Mouse (Mus musculus) thymus, adult 2 months (tissue): ENCODE data around the gene Ptpn1. TPM values are rescaled to one million over a fixed set of nuclear protein-coding genes. Genes with fewer than 3 reads are reported as not detected.

Experiments used
- DNase-seq: peaks from one replicate; pipeline ENCODE4 v3.0.0; 2021
- H3K27ac ChIP-seq: fragments of 200-500 bp; 2 replicates; pipeline ENCODE4 v1.5.1; 2012; ENCODE audit warnings: low read length, control low read depth; ENCODE audit not compliant: control insufficient read depth, insufficient read depth
- H3K27me3 ChIP-seq: fragments of 200-500 bp; 2 replicates; pipeline ENCODE4 v1.6.1; 2012; ENCODE audit warnings: mild to moderate bottlenecking, low read length, moderate library complexity, mixed read lengths; ENCODE audit not compliant: control insufficient read depth, insufficient read depth
- H3K36me3 ChIP-seq: fragments of 200-500 bp; 2 replicates; pipeline ENCODE4 v1.6.1; 2012; ENCODE audit warnings: mild to moderate bottlenecking, low read length, moderate library complexity; ENCODE audit not compliant: control insufficient read depth, insufficient read depth
- H3K4me1 ChIP-seq: fragments of 200-500 bp; replicated peaks from 2 replicates; pipeline ENCODE4 v1.6.1; 2012; ENCODE audit warnings: low read length; ENCODE audit not compliant: control insufficient read depth, insufficient read depth
- H3K4me3 ChIP-seq: fragments of 200-500 bp; 2 replicates; pipeline ENCODE4 v1.5.1; 2012; ENCODE audit warnings: mild to moderate bottlenecking, low read length, control low read depth, moderate library complexity; ENCODE audit not compliant: control insufficient read depth, insufficient read depth
- CTCF ChIP-seq: fragments of 200-500 bp; IDR thresholded peaks from 2 replicates; pipeline ENCODE4 v1.5.1; 2012; ENCODE audit warnings: mild to moderate bottlenecking, control low read depth, low read length, moderate library complexity, borderline replicate concordance; ENCODE audit not compliant: control insufficient read depth, poor library complexity, insufficient read depth; ENCODE audit errors: extremely low read depth
- POLR2A ChIP-seq: fragments of 200-500 bp; IDR thresholded peaks from 2 replicates; pipeline ENCODE4 v1.6.1; 2012; ENCODE audit warnings: mild to moderate bottlenecking, low read length, control low read depth, moderate library complexity; ENCODE audit not compliant: control insufficient read depth, poor library complexity, insufficient read depth; ENCODE audit errors: extremely low read depth
- WGBS: fragments of 180-500 bp; shearing (Covaris S2); methylation state at CpG from one replicate; pipeline ENCODE4 v1.1.7; 2018; 5-methylcytosine and 5-hydroxymethylcytosine counted together
- polyA plus RNA-seq: library from polyadenylated mRNA; depleted of rRNA; stranded (reverse); fragments of >200 nt; gene quantifications from 2 replicates; pipeline ENCODE4 v1.2.3, GENCODE M21; 2012

The Ptpn1 gene
- polyA plus RNA-seq, 1 experiment, result 97.8 TPM

DNA sequence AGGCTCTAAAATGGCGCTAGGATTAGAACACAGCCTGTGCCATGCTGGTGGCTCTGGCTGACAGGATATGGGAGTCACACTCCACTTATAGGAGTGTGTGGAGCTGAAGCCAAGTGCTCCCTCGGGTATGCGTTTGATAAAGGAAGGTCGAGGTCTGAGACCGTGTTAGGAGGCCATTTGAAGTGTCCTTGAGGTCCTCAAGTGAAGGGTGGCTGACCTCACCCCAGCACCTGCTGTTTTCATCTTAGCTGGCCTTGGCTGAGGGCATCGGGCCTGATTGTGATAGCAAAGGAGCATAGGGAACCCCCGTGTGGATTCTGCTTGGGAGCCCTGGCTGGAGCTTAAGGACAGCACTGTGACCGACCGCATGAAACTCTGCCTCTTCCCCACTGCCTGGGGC, 32.5 kb downstream of the Ptpn1 start:
- TF ChIP-seq POLR2A, result no peak
- no peak for TF ChIP-seq CTCF
- Histone ChIP-seq H3K27ac (no peak overlapping the region), H3K4me3 (no peak overlapping the region), H3K36me3 (peaks cover 50% of the 10 kb centered on the region), H3K27me3 (no peaks in the 10 kb centered on the region), H3K4me1 (peaks cover 7% of the 10 kb centered on the region)
- WGBS, result 97% methylated on average over 9 of the region's 9 CpGs
- DNase-seq, result no peak

DNA sequence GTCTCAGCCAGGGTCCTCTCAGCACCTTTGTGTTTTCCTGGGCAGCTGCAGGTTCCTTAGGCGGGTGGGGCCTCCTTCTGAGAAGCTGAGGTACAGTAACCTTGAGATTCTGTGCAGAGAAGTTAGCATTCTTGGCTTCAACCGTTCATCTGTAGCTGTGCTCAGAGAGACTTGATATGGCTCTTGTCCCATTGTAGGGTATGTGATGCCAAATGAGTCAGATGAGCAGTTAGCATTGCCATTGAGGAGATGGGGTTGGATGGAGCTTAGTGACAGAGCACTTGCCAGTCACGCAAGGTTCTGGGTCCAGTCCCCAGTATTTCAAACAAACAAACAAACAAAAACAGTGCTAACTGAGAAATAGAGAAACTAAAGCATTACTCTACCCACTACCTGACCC, 34.1 kb downstream of the Ptpn1 start:
- TF ChIP-seq POLR2A (no peak), CTCF (no peak)
- 94% methylated on average over 3 of the region's 3 CpGs for WGBS
- no peak overlapping the region for H3K4me3 ChIP-seq
- H3K27ac ChIP-seq, result no peak overlapping the region
- no peaks in the 10 kb centered on the region for H3K4me1 ChIP-seq
- peaks cover 53% of the 10 kb centered on the region for H3K36me3 ChIP-seq
- no peaks in the 10 kb centered on the region for H3K27me3 ChIP-seq
- DNase-seq, result no peak

DNA sequence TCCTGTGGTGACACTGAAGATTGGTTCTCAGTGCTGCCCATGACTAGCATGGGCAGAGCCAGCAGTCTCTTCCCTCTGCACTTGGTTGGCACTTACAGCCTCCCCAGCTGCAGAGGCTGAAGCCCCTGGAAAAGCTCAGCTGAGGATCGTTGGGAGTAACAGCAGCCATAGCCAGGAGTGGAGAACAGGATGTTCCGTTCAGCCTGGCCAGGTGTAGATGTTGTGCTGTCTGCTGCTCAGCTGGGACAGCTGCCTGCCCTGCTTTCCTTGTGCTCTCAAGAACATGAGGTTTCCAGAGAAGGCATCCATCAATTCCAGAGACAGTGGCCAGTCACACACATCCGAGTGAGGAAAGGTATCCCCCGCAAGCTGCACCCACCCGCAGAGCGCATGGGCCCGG, 36.6 kb downstream of the Ptpn1 start:
- peaks cover 56% of the 10 kb centered on the region for H3K36me3 ChIP-seq
- no peak for TF ChIP-seq POLR2A
- TF ChIP-seq CTCF, result no peak
- no peak overlapping the region for H3K27ac ChIP-seq
- DNase-seq, result no peak
- no peaks in the 10 kb centered on the region for H3K27me3 ChIP-seq
- WGBS, result 97% methylated on average over 7 of the region's 7 CpGs
- no peaks in the 10 kb centered on the region for H3K4me1 ChIP-seq
- H3K4me3 ChIP-seq, result no peak overlapping the region

DNA sequence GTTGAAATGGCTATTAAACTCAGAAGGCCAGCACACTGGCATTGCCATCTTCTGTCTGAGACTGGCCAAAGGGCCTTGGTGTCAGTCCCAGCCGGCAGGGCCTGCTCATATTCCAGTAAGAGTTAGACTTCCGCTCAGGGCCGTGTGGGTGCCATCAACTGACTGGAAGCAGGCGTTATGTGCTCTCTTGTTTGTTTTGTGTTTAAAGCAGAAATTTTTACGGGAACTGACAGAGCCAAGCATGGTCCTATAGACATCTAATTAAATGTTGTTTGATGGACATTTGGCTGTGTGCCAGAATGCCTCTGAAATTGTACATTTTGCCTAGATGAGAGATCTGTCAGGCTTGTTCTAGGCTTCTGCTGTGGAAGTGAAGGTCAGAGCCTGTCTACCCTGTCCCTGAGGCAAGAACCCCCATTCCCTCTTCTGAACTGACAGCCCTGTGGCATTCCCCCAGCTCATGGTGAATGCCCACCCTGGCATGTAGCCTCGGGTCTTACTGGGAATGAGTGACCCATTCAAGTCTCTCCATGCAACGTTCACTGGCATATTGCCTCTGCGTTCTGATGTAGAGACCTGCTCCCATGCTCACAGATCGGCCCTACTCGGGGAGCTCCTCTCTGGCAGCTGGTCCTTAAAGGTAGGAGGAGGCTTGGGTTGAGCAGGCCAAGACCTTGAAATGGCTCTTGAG, 38.1 kb downstream of the Ptpn1 start:
- Histone ChIP-seq H3K27me3 (no peaks in the 10 kb centered on the region), H3K36me3 (peaks cover 58% of the 10 kb centered on the region), H3K4me3 (no peak overlapping the region), H3K27ac (no peak overlapping the region), H3K4me1 (peaks cover 1% of the 10 kb centered on the region; the same call in 1 of the 2 replicates)
- TF ChIP-seq POLR2A, result no peak
- TF ChIP-seq CTCF, result no peak
- 97% methylated on average over 10 of the region's 10 CpGs for WGBS
- no peak for DNase-seq

DNA sequence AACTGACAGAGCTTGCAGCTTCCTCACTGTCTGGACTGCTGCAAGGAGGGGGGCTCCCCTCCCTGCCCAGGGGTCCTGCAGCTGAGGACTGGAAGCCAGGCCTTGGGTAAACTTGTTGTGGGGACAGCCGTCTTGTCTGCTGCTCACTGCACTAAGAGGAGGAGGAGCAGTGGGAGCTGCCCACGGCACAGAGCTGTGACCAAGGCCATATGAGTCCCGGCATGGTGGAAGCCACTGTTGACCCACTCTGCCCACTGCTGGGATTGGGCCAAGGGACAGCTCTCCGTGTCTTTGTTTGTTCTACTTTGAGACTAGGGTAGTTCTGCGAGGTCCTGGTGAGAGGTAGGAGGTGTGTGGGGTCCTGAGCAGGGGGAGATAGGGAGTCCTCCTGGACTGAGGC, 40.3 kb downstream of the Ptpn1 start:
- Histone ChIP-seq H3K4me1 (peaks cover 13% of the 10 kb centered on the region), H3K36me3 (peaks cover 52% of the 10 kb centered on the region), H3K27me3 (no peaks in the 10 kb centered on the region), H3K4me3 (no peak overlapping the region), H3K27ac (no peak overlapping the region)
- no peak for DNase-seq
- WGBS, result 97% methylated on average over 5 of the region's 5 CpGs
- no peak for TF ChIP-seq CTCF
- TF ChIP-seq POLR2A, result no peak

DNA sequence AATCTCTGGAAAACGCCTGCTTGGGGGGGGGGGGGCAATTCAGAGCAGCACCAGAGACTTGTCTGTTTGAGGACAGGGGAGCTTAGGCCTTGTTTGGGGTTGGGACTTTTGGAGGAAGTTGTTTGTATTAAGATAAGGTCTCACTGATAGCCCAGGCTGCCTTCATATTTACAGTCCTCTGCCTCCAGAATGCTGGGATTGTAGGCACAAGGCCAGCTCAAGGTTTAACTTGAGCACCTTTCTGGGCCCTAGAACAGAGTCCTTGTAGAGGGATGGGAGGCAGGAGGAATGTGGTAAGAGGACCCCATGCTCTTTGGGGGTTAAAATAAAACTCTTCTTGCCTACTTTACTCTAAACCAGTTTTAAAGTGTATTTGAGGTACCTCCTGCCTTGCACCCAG, 41.0 kb downstream of the Ptpn1 start:
- H3K36me3 ChIP-seq, result peaks cover 50% of the 10 kb centered on the region
- TF ChIP-seq CTCF (no peak), POLR2A (no peak)
- no peaks in the 10 kb centered on the region for H3K27me3 ChIP-seq
- DNase-seq, result no peak
- no peak overlapping the region for H3K4me3 ChIP-seq
- peaks cover 13% of the 10 kb centered on the region for H3K4me1 ChIP-seq
- WGBS, result 83% methylated on average over 1 of the region's 1 CpGs
- no peak overlapping the region for H3K27ac ChIP-seq
